Mouse (Mus musculus) brain, adult 2 months (tissue): ENCODE data around the gene St7l.
A peak's percentile ranks its signal among the peaks of the same experiment; 100 is the strongest.
"Not testable (repeated sequence)": the region's sequence is repeated elsewhere in the genome, so short reads cannot be mapped to it uniquely, and the experiment has no call there.

Experiments used
- DNase-seq: peaks from one replicate; pipeline ENCODE4 v3.0.0; 2011; ENCODE audit warnings: low read depth, low spot score

The St7l gene

DNA sequence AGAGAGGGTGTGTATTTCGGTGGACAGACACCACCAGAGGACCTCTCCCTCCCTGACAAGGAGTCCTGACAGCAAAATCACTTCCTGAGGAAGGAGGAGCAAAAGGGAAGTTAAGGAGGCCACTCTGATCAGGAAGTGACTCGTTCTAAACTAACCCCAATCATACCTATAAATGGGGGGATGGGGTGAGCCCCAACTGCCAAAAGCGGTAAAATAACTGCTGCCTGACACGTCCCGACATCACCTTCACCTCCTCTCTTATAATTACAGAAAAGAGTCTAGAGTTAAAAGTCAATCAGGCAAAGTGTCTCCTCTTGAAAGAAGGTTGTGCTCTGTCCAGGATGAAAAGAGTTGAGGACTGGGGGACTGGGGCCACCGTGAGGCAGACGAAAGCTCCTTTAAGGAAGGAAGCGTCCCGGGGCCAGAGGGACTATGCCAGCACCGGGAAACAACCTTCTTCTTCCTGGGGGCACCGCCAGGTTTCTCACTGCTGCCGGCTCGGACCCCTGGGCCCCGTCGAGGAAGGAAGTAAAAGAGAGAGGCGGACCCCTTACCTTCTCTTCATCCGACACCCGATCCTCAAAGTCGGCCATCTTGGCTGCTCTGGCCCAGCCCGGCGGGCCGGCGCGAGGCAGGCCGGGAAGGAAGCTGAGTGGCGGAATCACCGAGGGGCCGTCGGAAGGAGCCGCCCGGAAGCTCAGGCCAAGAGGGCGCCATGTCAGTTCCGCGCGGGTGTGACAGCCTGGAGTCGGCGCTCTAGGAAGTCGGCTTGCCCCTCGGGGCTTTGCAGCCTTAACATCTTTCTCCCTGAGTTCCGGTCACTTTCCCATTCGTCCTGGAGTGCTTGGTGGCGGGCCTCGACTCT lies at the start of gene St7l, which contains the start of gene Capza1:
St7l (plus strand) TSS at position 220 of the 865 bp plus-strand sequence.
Capza1 (minus strand) TSS at position 720 of the 865 bp plus-strand sequence.
- DNase-seq, result peak; percentile 96

DNA sequence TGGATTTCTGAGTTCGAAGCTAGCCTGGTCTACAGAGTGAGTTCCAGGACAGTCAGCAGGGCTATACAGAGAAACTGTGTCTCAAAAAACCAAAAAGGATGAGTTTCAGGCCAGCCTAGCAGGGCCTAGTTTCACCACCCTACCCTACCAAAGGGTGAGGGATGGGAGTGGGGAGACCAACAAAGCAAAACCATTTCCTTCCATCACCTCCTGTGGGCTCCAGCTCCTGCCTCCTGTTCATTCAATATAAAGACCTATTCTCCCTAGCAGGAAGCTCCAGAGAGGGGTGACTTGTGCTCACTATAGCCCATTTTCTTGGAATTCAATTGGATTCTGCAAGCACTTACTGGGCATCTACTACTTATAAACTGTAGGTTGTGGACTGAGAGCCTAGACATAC lies 49.1 kb upstream of the St7l start:
- no peak for DNase-seq

DNA sequence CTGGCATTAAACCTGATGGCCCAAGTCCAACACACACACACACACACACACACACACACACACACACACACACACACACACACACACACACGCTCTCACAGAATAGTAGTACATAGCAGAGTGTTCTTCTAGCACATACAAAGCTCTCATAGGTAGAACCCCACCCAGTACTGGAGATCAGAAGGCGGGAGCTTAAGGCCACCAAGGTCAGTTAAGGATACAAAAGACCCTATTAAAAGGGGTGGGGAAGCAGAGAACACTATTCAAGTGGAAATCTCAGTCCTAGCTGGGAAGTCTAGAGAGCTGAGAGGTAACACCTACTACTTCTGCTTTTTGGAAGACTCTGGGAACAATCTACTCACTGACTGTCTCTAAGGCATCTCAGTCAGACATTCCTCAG lies 48.5 kb upstream of the St7l start:
- DNase-seq, result no peak

DNA sequence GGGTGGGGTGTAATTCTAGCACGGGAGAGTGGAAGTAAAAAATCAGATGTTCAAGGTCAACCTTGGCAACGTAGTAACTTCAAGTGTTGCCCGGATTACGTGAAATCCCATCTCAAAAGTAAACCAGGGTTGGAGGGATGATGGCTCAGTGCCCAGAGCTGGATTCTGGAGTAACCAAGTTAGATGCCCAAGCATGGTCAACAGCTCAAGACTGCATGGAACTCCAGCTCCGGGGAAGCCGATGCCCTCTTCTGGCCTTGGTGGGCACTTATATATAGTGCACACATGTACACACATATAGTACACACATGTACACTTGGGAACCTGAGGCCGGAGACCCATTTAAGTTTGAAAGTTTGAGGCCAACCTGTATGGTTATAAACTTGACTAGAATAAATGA lies 47.7 kb upstream of the St7l start:
- DNase-seq, result no peak

- peak; percentile 36 for DNase-seq
These were observed 46.3 kb upstream of the St7l start for GRCm38 (mm10) chr3:104817481-104817990.

DNA sequence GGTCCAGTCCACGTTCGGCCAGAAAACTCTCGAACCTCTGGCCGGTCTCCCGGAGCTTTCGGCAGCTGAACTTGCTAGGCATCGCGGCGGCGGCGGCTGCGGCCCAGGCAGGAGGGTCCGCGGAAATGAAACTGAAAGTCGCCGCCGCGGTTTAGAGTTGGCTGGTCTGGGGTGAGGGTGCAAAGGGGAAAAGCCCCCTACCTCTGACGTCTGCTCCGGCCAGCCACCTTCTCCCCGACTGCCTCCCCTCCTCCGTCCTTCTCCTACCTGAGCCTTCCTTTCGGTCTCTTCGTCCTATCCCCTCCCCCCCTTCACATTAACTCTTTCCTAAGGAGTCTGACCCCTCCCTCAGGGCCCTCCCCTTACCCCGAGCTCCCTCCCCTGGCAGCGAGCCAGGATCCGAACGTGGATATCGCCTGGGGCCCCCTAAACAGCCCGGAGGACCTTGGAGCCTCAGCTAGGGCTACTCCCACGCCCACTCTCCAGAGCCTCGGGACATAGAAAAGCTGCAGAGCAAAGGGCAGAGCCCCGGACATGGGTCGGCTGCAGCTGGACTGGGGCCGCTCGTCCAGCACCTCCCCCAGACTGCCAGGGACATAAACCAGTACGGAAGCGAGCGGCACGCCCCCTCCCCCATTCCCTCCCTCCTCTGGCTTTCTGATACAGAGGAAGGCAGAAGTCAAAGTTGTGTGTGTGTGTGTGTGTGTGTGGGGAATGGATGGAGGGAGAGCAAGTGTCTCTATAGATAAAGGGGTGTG lies 45.6 kb upstream of the St7l start, which contains the start of gene Mov10:
Mov10 (minus strand) TSS at position 573 of the 758 bp plus-strand sequence.
- DNase-seq, result peak; percentile 47

GRCm38 (mm10) chr3:104818749-104819134 lies 45.1 kb upstream of the St7l start:
- DNase-seq, result no peak

GRCm38 (mm10) chr3:104820426-104820825 lies 43.4 kb upstream of the St7l start:
- DNase-seq, result no peak

DNA sequence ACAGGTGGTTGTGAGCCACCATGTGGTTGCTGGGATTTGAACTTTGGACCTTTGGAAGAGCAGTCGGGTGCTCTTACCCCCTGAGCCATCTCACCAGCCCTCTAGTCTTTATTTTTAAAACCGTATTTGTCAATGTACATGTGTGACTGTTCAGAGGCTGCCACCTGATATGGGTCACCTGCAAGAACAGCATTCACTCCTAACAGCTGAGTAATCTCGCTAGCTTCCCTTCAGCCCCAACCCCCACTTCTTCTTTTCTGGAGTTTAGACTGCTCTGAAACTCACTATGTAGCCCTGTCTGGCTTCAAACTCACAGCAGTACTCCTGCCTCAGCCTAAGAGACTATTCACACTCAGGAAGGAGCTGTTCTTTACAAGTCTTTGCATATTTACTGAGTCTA lies 41.4 kb upstream of the St7l start:
- DNase-seq, result no peak

DNA sequence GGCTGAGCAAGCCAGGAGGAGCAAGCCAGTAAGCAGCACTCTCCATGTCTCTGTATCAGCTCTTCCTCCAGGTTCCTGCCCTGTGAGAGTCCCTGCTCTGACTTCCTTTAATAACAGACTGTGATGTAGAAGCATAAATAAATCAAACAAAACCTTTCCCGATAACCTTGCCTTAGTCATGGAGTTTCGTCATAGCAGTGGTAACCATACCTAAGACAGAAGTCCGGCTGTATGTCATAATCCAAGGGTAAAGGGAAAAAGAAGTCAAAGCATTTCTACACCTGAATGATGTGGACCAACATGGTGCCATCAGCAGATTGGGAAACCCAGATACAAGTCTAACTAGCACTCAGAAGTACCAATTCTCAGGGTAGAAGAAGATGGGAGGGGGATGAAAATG lies 28.0 kb upstream of the St7l start:
- DNase-seq, result no peak

DNA sequence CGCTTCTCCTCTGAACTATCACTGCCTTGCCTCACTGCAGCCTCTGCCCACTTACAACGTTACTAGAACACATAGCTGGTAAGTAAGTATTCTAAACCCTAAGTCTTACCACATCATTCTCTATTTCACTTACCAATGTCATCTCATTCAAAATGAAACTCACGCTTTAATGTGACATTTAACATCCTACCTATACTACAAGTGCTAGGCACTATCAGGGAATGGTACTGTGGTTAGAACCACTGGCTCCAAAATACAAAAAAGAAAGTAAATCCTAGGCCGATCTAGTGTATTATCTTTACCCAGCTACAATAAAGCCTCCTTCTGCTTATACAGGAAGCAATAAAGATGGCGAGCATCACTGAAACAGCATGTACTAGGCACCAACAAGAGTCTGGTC lies 22.8 kb upstream of the St7l start:
- DNase-seq, result no peak

DNA sequence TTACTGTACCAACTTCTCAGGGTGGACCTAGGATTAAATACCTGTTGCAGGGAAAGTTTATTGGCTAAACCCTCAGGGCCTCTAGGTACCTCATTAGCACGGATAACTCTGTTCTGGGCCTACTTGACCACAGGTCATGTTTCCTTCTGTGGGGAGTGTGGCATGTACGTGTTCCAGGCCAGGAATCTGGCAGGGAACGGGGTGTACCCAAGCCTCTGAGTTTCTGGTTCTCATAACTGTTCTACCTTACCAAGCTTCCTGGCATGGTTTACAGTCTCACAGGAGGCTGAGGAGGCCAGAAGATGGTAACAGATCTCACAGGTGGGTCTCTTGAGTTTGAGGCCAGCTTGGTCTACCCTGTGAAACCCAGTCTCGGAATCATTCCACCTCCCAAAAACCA lies 17.2 kb upstream of the St7l start:
- no peak for DNase-seq

DNA sequence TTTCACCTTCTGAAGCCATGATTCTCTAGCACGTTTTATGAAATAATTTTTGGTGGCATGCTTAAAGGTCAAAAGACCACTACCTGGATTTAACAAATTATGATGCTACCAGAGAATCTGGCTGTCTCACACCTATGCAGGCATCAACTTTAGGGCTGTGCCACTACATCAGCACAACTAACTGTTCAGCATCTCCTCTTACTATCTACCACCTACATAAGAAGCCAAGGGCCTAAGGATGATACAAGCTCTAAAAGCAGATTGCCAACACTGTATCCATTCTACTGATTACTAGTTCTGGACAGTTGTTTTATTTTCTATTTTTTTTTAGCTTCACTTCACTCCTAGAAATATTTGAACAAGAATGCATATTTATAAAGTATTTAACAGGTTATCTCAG lies 9.3 kb upstream of the St7l start:
- no peak for DNase-seq

DNA sequence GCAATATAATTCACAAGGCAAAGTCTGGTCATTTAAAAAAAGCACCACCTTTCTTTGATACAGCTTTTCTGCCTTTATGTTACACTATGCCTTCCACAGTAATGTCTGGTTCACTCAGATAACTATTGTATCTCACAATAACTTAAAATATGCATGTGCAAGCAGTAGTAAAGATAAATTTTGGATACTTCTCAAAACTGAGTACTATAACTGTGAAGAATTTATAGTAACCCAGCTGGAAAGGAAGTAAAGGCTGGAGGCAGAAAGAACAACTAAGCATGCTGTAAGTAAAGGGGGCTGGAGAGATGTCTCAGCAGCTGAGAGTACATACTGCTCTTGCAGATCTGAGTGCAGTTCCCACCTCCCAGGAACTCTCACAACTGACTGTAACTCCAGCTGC lies 8.9 kb upstream of the St7l start:
- peak; percentile 35 for DNase-seq

GRCm38 (mm10) chr3:104856106-104856505 lies 7.7 kb upstream of the St7l start:
- DNase-seq, result no peak

DNA sequence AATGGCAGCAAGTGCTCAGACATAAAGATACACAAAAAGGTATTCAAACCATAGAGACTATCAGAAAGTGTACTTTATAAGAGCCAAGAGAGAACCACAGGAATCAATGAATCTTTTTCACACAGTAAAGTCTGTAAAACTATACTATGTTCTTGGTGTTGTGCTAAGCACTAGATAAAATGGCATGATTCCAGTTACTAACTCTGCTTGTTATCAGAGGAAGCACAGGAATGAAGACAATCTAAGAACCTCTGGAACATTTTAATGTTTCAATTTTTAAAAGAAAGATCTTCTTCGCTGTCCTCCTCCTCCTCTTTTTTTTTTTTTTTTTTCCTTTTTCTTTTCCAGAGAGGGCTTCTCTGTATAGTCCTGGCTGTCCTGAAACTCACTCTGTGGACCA lies 5.2 kb upstream of the St7l start:
- DNase-seq, result no peak

GRCm38 (mm10) chr3:104864651-104865340 lies 991 bp downstream of the St7l start:
- peak; percentile 97 for DNase-seq

GRCm38 (mm10) chr3:104865341-104865788 lies 1.6 kb downstream of the St7l start:
- DNase-seq, result peak; percentile 48

DNA sequence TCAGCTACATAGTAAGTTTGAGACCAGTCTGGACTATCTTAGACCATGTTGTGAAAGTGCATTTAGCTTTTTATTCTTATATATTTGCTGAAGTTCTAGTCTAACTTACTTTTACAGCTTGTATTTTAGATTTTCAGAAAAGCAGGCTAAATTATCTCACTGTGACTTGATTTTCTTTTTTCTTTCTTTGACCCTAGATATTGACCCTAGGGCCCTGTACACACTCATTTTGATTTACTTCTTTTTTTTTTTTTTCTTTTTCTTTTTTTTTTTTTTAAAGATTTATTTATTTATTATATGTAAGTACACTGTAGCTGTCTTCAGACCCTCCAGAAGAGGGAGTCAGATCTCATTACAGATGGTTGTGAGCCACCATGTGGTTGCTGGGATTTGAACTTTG lies 2.9 kb downstream of the St7l start:
- DNase-seq, result not testable (repeated sequence)

GRCm38 (mm10) chr3:104869611-104870010 lies 5.8 kb downstream of the St7l start:
- no peak for DNase-seq

DNA sequence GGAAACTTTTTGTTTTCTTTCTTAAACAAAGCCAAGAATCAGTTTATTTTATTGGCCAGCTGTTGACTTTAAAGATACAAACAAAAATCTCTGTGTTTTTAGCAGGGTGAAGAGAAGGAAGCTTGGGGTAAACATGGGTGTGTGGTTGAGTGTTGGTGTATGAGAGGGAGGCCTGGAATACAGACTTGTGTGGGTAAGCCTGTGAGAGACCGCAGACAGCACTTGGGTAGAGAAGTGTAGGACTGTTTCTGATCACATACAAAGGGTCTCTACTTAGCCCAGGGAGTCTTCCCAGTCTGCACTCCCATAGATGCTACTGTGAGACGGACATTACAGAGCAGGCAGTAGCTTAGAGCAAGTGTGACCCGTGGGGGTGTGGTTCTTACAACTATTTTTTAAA lies 24.8 kb downstream of the St7l start:
- DNase-seq, result no peak

DNA sequence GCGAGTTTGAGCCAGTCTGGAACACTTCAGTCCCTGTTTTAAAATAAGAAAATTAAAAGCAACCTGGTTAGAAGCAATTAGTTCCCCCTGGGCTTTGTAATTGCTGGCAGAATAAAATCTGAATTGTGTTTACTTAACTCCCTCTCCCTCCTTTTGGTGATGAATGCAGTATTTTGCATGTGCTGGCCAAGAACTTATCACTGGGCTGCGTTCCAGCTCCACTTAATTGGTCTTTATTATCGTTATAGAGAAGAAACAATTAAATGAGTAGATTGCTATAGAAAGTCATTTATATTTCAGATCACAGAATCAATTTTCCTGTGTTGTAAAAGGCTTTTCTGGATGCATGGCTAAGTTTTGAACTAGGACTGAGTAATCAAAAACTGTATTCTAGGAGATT lies 32.3 kb downstream of the St7l start:
- DNase-seq, result peak; percentile 10
